In the genomic region with DNA sequence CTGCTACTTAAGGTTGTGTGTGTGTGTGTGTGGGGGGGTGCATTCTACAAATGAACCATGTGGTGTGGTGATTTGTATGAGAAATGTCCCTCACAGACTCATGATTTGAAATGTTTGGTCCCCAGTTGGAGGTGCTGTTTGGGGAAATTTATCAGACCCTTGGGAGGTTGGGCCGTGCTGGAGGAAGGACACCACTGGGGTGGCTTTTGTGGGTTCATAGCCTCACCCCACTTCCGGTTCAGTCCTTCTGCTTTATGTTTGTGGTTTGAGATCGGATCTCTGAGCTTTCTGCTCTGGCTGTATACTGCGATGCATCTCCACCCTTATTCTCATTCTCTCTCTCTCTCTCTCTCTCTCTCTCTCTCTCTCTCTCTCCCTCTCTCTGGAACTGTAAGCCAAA, we compare ENCODE assay signal across 19 mouse cellular contexts.
"Had no signal": no experiment of that assay in that cellular context is flagged by ENCODE, and none has a peak within 500 bp of the region (broad histone marks: within the 10 kb centered on the region; RNA-seq: fewer than 3 reads in every experiment).

No protein-coding gene starts in this region.

- H3K4me1 ChIP-seq: intestine, embryonic 15.5 days; kidney, embryonic 15.5 days; neural tube, embryonic 12.5 days; stomach, embryonic 15.5 days had no signal

- H3K4me3 ChIP-seq: intestine, embryonic 15.5 days; kidney, embryonic 15.5 days; limb, embryonic 10.5 days; limb, embryonic 13.5 days; neural tube, embryonic 12.5 days; neural tube, embryonic 15.5 days; stomach, embryonic 15.5 days had no signal

- H3K36me3 ChIP-seq: intestine, embryonic 15.5 days; kidney, embryonic 15.5 days; limb, embryonic 10.5 days; limb, embryonic 13.5 days; neural tube, embryonic 12.5 days; stomach, embryonic 15.5 days had no signal

- H3K4me2 ChIP-seq: intestine, embryonic 15.5 days; kidney, embryonic 15.5 days; limb, embryonic 13.5 days; lung, embryonic 14.5 days; midbrain, embryonic 11.5 days; neural tube, embryonic 12.5 days; neural tube, embryonic 15.5 days; stomach, embryonic 15.5 days had no signal

- H3K27ac ChIP-seq: intestine, embryonic 15.5 days; kidney, embryonic 15.5 days; limb, embryonic 10.5 days; limb, embryonic 13.5 days; liver, embryonic 14.5 days; macrophage; neural tube, embryonic 12.5 days; neural tube, embryonic 15.5 days; stomach, embryonic 15.5 days had no signal

- H3K27me3 ChIP-seq: intestine, embryonic 15.5 days; kidney, embryonic 15.5 days; limb, embryonic 13.5 days; neural tube, embryonic 12.5 days; neural tube, embryonic 15.5 days; stomach, embryonic 15.5 days had no signal

- DNase-seq: kidney, adult 11 months; kidney, adult 8-10 months; kidney, postnatal 10 days; kidney, postnatal 36 days; liver, postnatal 0 days; lung, embryonic 14.5 days; midbrain, embryonic 14.5 days; thymus, postnatal 25 days had no signal

- ATAC-seq: intestine, embryonic 15.5 days; liver, postnatal 0 days; lung, postnatal 0 days had no signal

- H3K9ac ChIP-seq: intestine, embryonic 15.5 days; kidney, embryonic 15.5 days; limb, embryonic 13.5 days; liver, embryonic 14.5 days; liver, postnatal 0 days; lung, embryonic 14.5 days; neural tube, embryonic 12.5 days; neural tube, embryonic 15.5 days; stomach, embryonic 15.5 days had no signal

- H3K9me3 ChIP-seq: intestine, embryonic 15.5 days; kidney, embryonic 15.5 days; limb, embryonic 10.5 days; limb, embryonic 13.5 days; neural tube, embryonic 12.5 days; neural tube, embryonic 15.5 days; stomach, embryonic 15.5 days had no signal
